Mouse (Mus musculus) G1E (cell line): Measurements from ENCODE around the gene Enpp1.
"Not testable (repeated sequence)": the region's sequence is repeated elsewhere in the genome, so short reads cannot be mapped to it uniquely, and the experiment has no call there.

Source experiments
- CTCF ChIP-seq: IDR thresholded peaks from 2 replicates; pipeline ENCODE4 v1.5.1; 2012; ENCODE audit warnings: low read depth, low read length, inconsistent platforms, mixed read lengths
- GATA1 ChIP-seq: IDR thresholded peaks from 2 replicates; pipeline ENCODE4 v1.6.1; 2012; ENCODE audit warnings: borderline replicate concordance, low read length, inconsistent platforms, mixed read lengths
- GATA2 ChIP-seq: IDR thresholded peaks from 2 replicates; pipeline ENCODE4 v1.6.1; 2012; ENCODE audit warnings: low read depth, low read length, inconsistent platforms, borderline replicate concordance
- POLR2AphosphoS5 ChIP-seq: IDR thresholded peaks from 2 replicates; pipeline ENCODE4 v1.6.1; 2012; ENCODE audit warnings: low read depth, low read length, inconsistent platforms; ENCODE audit not compliant: insufficient replicate concordance
- TAL1 ChIP-seq: conservative IDR thresholded peaks from 2 replicates; pipeline ENCODE4 v1.6.1; 2012; ENCODE audit warnings: low read depth, low read length, inconsistent platforms, mixed read lengths

GRCm38 (mm10) chr10:24616572-24616971, 95.4 kb downstream of the Enpp1 start:
- not testable (repeated sequence) for TF ChIP-seq CTCF, TAL1, GATA1, GATA2, POLR2AphosphoS5
